Mouse (Mus musculus) left cerebral cortex, adult 8-10 months (tissue): ENCODE measurements at regions not wholly inside any gene's neighbourhood (a gene's known extent, or its start where the extent isn't known, plus 50 kb on each side); places are given as distances from the start of the nearest gene placed in this dataset.

Experiments used
- DNase-seq, 2 experiments: peaks; one replicate each; pipeline ENCODE4 v3.0.0; 2022; ENCODE audit warnings: low spot score in 2 of 2

DNA sequence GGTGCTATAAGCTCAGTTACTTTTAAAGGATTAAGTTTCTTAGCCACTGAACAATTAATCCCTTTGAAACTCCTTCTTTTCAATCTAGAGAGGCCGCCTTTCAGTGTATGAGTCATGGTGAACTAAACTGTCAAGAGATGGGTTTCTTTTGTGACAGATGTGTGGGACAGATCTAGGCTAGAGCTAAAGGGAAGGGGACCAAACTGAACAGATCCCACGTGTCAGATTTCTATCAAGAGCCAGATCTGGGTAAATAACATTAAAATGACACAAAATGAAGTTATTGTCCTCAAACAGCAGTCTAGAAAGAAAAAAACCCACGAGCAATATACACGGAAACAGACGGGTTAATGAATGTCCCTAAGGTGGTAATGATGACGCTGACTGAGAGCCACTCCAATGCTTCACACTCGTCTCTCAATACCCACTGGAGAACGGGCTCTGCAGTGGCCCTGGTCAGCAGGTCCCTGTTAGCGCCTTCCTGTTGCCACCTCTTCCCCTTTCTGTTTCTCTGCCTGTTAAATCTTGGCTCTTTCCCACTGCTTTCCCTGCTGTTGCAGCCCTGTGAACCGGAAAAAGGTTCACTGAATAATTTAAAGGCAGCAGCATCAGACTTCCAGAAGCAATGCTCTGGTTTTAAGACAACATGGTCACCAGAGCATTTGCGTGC, 52.7 kb upstream of the Rab3gap2 start:
- DNase-seq = no peak

GRCm38 (mm10) chr1:185150431-185151129, 53.3 kb upstream of the Rab3gap2 start:
- DNase-seq = peak in 1 of 2 experiments; percentile 47

DNA sequence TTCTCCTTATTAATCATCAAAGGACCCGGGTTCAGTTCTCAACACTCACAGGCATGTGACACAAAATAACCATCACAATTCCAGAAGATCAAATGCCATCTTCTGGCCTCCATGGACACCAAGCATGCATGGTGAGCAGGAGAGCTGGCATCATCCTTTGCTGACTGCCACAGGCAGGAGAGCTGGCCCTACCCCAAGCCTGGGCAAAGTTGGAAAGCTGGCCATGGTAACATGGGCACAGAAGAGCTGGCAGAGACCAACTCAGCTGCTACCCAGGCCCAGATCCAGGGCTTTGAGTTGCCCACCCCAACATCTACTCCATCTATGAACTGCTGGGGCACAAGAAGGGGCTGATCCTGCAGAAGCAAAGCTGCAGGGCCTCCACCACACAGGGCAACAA, 59.1 kb upstream of the Rab3gap2 start:
- no peak for DNase-seq

DNA sequence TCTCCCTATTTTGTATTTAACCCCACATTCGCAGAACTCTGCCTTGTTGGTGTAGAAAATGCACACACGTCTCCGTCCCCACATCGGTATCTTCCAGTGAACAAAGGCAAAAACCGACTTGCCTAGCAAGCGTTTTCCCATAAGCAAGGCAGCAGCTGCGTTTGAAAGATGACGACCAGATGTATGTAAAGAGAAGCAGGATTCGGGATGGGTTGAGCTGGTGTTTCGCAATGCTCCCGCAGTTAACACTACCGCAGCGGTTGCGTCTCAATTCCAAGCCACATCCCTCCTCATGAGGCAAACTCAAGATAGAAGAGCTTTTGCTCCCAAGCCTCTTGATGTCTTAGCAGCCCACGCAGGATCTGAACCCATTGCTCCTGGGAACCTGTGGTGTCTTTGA, 59.9 kb upstream of the Rab3gap2 start:
- no peak for DNase-seq

- DNase-seq = no peak
Observed at GRCm38 (mm10) chr1:185140317-185140716, 63.6 kb upstream of the Rab3gap2 start.

DNA sequence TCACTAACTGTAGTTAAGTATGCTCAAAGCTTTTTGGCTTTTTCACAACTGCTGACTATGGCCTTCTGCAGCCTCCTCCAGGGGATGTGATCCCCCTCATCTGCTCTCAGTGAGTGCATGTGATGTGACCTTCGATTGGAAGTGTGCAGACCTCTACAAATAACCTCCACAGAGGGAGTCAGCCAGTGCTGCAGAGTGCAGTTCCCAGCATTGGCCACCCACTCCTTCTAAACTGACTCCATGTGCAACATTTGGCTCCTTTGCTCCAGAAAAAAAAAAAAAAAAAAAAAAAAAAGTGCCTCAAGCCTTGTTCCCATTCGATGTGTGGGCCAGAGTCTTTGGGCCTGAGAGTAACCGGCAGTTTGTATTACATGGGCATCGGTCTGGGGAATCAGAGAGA, 75.7 kb upstream of the Rab3gap2 start:
- no peak for DNase-seq

DNA sequence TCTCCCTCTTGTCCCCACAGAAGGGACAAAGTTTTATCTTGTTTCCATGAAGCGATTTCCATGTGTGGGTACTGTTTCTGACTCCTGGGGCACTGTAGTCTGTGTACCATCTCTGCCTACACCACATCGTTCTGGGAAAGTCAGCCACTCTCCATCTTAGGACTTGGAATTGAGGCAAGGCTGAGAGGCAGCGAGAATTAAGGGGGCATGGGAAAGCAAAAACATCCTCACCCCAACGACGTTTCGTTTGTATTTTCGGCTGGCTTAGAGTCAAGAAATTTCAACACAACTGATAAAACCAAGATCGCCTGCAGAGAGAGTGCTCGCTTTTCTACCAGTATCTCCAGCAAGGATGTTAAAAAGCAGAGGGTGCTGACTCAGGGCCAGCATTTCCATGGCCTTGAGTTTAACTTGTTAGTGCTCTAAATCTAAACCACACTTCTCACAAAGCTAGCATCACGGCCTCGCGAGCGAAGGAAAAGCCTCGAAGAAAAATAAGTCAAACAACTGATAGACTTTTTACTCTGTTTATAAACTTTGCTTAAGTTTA, 78.1 kb upstream of the Rab3gap2 start:
- no peak for DNase-seq

GRCm38 (mm10) chr1:185121552-185121951, 82.4 kb upstream of the Rab3gap2 start:
- DNase-seq = no peak

- DNase-seq = no peak
Observed at GRCm38 (mm10) chr1:185120416-185120815, 83.5 kb upstream of the Rab3gap2 start.

DNA sequence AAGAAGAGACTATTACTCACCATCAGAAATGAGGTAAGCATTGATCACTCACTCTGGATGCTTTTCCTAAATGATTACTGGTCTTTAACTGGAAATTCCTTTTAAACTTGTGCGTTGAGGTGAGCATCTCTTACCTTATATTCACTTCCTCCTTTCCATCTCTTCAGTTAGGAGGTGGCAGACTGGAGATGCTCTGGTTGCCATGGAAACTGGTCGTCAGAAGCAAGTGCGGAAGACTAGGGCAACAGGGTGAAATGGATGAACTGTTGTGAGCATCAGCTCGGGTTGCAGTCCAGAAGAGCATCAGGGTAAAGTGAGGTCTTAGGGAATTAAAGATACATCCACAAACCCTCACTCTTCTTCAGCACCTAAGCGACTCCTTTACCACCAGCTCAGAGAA, 86.2 kb upstream of the Rab3gap2 start:
- no peak for DNase-seq

DNA sequence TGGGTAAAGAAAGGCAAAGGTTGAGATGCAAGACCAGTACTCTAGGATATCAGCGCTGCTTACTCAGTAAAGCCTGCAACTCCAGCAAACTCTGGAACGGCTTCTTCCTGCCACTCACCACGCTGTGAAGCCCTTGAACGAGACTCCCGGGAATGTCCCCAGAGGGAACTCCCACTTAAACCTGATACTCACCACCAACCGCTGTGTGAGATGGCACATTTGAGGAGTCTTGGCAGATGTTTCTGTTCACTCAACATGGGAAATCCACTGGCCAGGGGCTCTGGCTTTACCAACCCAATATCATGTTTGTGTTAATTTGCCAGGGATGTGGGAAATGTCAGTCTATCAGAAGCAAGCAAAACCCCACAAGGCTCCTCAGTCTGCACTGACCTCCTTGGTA, 90.2 kb upstream of the Rab3gap2 start:
- no peak for DNase-seq

DNA sequence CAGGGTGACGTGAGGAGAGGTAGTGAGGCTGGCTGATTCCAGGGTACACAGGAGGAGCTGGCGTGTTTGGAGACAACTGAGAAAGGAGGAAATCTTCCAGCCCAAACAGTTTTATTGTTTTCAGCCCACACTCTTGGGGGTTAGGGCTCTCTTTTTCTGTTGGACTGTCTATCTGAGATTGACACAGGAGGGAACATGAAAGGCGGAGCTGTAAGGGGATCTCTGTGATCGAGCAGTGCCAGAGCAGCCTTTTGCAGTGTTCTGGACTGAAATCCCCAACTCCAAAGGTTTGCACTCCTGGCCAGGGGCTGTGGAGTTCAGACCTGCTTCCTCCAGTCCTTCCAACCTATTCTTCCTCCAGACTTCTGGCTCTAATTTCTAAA, 91.9 kb upstream of the Rab3gap2 start:
- DNase-seq = no peak

DNA sequence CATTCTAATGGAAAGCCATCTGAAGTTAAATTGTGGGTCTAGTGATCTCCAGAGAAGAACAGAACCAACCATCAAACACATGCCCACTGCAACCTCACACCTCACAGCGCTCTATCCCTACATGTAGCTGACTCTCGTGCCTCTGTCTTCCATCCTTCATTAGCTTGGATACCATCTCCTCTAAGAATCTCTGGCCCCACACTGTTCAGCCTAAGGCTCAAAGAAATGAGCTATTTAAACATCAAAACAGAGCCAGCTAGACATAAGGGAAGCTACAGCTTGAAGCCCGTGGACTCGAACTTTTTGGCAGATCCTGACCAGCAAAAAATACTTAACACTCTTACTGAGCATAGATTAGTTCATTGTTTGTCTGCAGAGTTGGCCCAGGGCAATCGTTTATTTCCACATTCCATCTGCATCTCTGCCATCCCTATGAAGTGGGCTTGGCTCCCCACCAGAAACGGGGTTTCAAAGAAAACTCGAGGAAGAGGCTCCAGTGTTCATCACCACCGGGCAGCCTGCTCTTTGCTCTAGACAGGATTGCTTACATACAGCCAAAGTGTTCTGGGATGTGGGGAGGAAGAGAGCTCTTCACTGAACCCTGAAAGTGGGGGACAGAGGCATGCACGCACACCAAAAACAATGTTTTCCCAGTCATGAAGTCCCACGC, 92.4 kb upstream of the Rab3gap2 start:
- no peak for DNase-seq

- DNase-seq = no peak
Observed at GRCm38 (mm10) chr1:185104945-185105884, 98.7 kb upstream of the Rab3gap2 start.

DNA sequence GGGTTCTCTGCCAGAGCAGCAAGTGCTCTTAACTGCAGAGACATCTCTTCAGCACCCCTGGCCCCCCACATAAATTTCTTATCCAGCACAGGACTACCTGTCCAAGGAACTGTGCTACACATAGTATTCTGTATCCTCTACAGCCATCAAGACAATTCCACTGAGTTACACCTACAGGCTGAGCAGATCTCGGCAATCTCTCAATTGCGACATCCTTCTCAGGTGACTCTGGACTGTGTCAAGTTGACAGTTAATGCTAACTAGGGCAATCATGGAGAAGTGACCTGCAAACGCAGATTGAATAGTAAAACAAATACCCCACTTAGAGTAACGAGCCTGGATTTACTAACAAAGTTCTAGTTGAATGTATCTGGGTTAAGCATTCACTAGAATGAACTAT, 100.1 kb upstream of the Rab3gap2 start:
- DNase-seq = no peak

DNA sequence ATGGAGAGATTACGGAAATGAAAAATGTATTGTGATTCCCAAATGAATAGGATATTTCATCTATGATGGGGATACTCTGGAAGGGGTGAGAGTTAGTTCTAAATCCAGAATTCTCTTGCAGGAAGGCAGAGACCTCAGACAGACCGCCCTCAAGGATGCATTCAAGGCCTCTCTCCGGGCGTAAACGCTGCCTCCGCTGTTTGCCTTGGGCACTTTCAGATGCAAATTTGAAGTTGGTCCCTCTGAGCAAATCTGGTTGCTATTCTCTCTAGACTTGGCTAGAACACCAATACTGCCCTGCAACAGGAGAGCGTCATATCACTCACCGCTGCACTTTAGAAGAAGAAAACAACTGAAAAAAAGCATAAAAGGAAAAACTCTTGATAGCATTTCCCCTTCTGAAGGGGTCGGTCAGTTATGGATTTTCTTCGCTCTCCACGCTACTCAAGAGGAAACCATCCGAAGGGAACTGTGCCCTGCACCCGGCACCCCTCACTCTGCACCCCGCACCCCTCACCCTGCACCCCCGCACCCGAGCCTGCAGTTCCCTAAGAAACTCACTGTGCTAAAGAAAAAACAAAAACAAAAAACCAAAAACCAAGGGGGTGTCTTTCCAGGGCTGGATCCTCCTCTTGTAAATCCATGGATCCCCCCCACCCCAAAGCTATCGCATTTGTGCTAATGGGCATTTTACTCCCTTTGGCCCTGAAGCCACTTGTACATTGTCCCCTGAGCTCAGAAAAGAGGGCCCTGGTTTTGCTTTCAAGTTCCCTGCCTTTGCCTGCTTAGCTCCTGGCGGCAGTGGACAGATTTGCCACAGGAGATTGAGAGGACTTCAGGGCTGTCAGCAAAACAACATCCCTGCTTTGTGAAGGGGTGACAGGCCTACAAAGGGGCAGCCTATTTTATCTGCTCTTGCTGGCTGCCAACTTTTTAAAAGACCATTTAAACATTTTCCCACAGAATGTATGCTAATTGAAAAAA, 99.9 kb upstream of the Mark1 start:
- no peak for DNase-seq

DNA sequence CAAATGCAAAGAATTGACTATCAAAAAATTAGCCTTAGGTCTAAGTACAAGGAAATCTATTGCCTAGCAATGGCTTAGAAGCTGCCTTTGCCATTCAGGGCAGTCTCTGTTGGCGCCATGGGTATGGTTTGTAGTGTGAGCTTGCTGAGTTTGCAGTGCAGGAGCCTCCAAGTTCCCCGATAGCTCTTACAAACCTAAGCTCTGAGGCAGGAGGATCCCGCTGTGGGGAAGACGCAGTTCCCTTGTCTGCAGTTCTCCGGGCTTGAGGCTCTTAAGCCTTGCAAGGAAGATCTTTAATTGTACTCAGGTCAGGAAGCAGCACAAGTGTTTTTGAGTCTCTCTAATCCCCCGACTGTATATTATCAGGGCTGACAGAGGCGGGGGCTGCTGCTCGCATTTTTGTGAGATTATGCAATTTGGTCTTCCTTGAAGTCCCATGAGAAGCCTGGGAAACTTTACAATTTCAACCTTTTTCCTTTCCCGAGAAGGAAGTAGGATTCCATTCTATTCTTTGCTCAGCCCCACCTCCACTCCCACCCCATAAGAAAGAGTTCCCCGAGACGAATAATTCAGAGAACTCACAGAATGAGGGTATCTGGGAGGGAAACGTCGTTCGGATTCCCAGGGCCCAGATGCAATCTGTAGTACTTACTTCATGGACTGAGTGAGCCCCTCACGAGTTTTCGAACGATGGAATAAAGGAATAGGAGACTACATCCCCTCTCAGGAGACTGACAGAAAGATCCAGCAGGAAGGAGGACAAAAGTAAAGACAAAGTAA, 99.0 kb upstream of the Mark1 start:
- DNase-seq = no peak

- no peak for DNase-seq
Observed at GRCm38 (mm10) chr1:185096741-185097140, 97.4 kb upstream of the Mark1 start.

GRCm38 (mm10) chr1:185092757-185093156, 93.4 kb upstream of the Mark1 start:
- no peak for DNase-seq
